Comparison of ENCODE assay signal across 8 mouse cellular contexts in the genomic region with DNA sequence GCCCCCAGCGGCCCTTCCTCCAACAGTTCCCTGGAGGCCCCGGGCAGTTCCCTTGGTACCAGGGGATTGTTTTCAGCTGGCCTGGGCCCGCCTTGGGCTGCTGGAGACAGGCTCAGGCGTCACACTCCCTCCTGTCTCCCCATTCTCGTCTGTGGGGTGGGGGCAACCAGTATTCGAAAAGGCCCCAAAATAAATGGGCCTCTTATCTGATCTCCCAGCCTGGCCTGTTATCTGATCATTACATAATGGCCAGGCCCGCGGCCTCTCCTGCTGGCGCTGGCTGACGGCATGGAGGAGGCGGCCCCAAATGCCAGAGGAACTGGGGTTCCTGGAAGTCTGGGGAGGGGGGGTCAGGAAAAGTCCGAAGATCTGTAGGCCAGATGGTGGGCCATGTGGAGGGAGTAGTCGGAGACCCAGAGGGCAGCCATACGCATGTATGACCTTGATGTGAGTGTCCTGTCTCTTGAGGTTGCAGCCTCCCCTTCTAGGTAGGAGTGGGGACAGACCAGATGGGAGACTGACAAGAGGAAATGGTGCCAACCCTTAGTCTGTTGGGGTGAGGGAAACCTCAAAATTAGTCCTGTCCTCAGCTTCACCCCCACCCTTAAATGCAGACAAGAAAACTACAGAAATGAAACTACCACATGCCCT. TPM values are rescaled to one million over a fixed set of nuclear protein-coding genes. Genes with fewer than 3 reads are reported as not detected.
DNase-seq lines count a peak whose midpoint lies in the region; ATAC-seq and TF ChIP-seq lines count a peak whose summit lies in the region.

No protein-coding gene starts in this region.

- H3K4me1 ChIP-seq in intestine, embryonic 15.5 days (replicated peaks): peaks cover 25% of the 10 kb centered on the region
- H3K4me1 ChIP-seq in liver, postnatal 0 days (ENCODE audit: insufficient read depth): peaks cover 16% of the 10 kb centered on the region

- TF ChIP-seq EP300 in liver, postnatal 0 days (IDR thresholded peaks at IDR 0.05; ENCODE audit: low read depth): no peak

- DNase-seq in urinary bladder, postnatal 36 days (ENCODE audit: low spot score in 2 of 2): peak; percentile 24 to 62
- DNase-seq in urinary bladder, adult 2 months (ENCODE audit: low spot score): no peak
- DNase-seq in liver, postnatal 0 days: no peak
- DNase-seq in embryo, embryonic 11 days: no peak
- DNase-seq in left cerebral cortex, adult 11 months (ENCODE audit: low spot score): no peak
- DNase-seq in cerebellum, adult 18-20 months: no peak
- no peak for DNase-seq in thymus, adult 18-20 months

- TF ChIP-seq CTCF in liver, postnatal 0 days (IDR thresholded peaks at IDR 0.05; ENCODE audit: low read depth): no peak

- 63% methylated on average over 14 of the region's 14 CpGs for WGBS in intestine, embryonic 15.5 days
- WGBS in liver, postnatal 0 days (ENCODE audit: insufficient replicate concordance): 34% methylated on average over 14 of the region's 14 CpGs

- no peak; the same call in 1 of the 2 replicates for ATAC-seq in intestine, embryonic 15.5 days
- ATAC-seq in liver, postnatal 0 days: no peak

- H3K27me3 ChIP-seq in intestine, embryonic 15.5 days (replicated peaks): no peaks in the 10 kb centered on the region
- H3K27me3 ChIP-seq in liver, postnatal 0 days (ENCODE audit: insufficient read depth, low read length): no peaks in the 10 kb centered on the region

- no peak overlapping the region; the same call in 1 of the 2 replicates for H3K4me2 ChIP-seq in intestine, embryonic 15.5 days (replicated peaks)
- peak overlapping the region; percentile 42; the same call in 1 of the 2 replicates for H3K4me2 ChIP-seq in liver, postnatal 0 days (ENCODE audit: low read depth, low read length)

- no peak overlapping the region for H3K9ac ChIP-seq in intestine, embryonic 15.5 days
- peak overlapping the region; percentile 16; the same call in 1 of the 2 replicates for H3K9ac ChIP-seq in liver, postnatal 0 days (replicated peaks)

- peak overlapping the region; percentile 74 for H3K27ac ChIP-seq in intestine, embryonic 15.5 days
- H3K27ac ChIP-seq in liver, postnatal 0 days (ENCODE audit: low read depth): peak overlapping the region; percentile 77

- H3K9me3 ChIP-seq in intestine, embryonic 15.5 days: no peaks in the 10 kb centered on the region
- no peaks in the 10 kb centered on the region for H3K9me3 ChIP-seq in liver, postnatal 0 days (ENCODE audit: low read length)

- H3K36me3 ChIP-seq in intestine, embryonic 15.5 days: no peaks in the 10 kb centered on the region
- H3K36me3 ChIP-seq in liver, postnatal 0 days (replicated peaks; ENCODE audit: insufficient read depth, low read length): no peaks in the 10 kb centered on the region

- H3K4me3 ChIP-seq in intestine, embryonic 15.5 days (replicated peaks): no peak overlapping the region
- no peak overlapping the region for H3K4me3 ChIP-seq in liver, postnatal 0 days (ENCODE audit: low read depth, low read length)

RNA-seq across cellular contexts. Expression of a gene that starts 8.5 kb away (rescaled TPM):
- polyA plus RNA-seq in urinary bladder, adult 2 months (2012; rRNA removed): 59.8 and 73.9 TPM in 2 replicates
- polyA plus RNA-seq in intestine, embryonic 15.5 days (2015; fragmentation: Nextera tagmentation; extraction: Ambion mirVana): 62.6 and 63.2 TPM in 2 replicates
- polyA plus RNA-seq in liver, postnatal 0 days (2015; fragmentation: Nextera tagmentation; extraction: Ambion mirVana): 29.9 and 30.2 TPM in 2 replicates

RNA-seq across cellular contexts. Expression of a gene that starts 33.3 kb away (rescaled TPM):
- polyA plus RNA-seq in urinary bladder, adult 2 months (2012; rRNA removed): 43.8 and 59.1 TPM in 2 replicates
- polyA plus RNA-seq in intestine, embryonic 15.5 days (2015; fragmentation: Nextera tagmentation; extraction: Ambion mirVana): 19.2 and 19.6 TPM in 2 replicates
- 1.3 and 5.9 TPM in 2 replicates for polyA plus RNA-seq in liver, postnatal 0 days (2015; fragmentation: Nextera tagmentation; extraction: Ambion mirVana)

RNA-seq across cellular contexts. Expression of a gene that starts 49.1 kb away (rescaled TPM):
- polyA plus RNA-seq in urinary bladder, adult 2 months (2012; rRNA removed): 29.4 and 36.3 TPM in 2 replicates
- polyA plus RNA-seq in intestine, embryonic 15.5 days (2015; fragmentation: Nextera tagmentation; extraction: Ambion mirVana): 30.1 and 35.5 TPM in 2 replicates
- polyA plus RNA-seq in liver, postnatal 0 days (2015; fragmentation: Nextera tagmentation; extraction: Ambion mirVana): 85.3 and 95.9 TPM in 2 replicates

RNA-seq across cellular contexts. Expression of a gene that starts 55.4 kb away (rescaled TPM):
- 20.8 and 33.1 TPM in 2 replicates for polyA plus RNA-seq in urinary bladder, adult 2 months (2012; rRNA removed)
- 14.0 and 15.7 TPM in 2 replicates for polyA plus RNA-seq in intestine, embryonic 15.5 days (2015; fragmentation: Nextera tagmentation; extraction: Ambion mirVana)
- 14.0 and 15.9 TPM in 2 replicates for polyA plus RNA-seq in liver, postnatal 0 days (2015; fragmentation: Nextera tagmentation; extraction: Ambion mirVana)

RNA-seq across cellular contexts. Expression of a gene that starts 58.0 kb away (rescaled TPM):
- 112 and 151 TPM in 2 replicates for polyA plus RNA-seq in urinary bladder, adult 2 months (2012; rRNA removed)
- 95.7 and 99.6 TPM in 2 replicates for polyA plus RNA-seq in intestine, embryonic 15.5 days (2015; fragmentation: Nextera tagmentation; extraction: Ambion mirVana)
- 49.5 and 53.7 TPM in 2 replicates for polyA plus RNA-seq in liver, postnatal 0 days (2015; fragmentation: Nextera tagmentation; extraction: Ambion mirVana)

Comparison
In these comparisons a context has a peak if more than half of its experiments do, and no peak if none do; other contexts are left out.
1. DNase-seq: peak in urinary bladder, postnatal 36 days (2 of 2); none in urinary bladder, adult 2 months (single experiment), liver, postnatal 0 days (single experiment), embryo, embryonic 11 days (single experiment), left cerebral cortex, adult 11 months (single experiment), cerebellum, adult 18-20 months (0 of 2) and thymus, adult 18-20 months (0 of 2).